29 mouse cellular contexts compared by ENCODE assay signal in the genomic region with DNA sequence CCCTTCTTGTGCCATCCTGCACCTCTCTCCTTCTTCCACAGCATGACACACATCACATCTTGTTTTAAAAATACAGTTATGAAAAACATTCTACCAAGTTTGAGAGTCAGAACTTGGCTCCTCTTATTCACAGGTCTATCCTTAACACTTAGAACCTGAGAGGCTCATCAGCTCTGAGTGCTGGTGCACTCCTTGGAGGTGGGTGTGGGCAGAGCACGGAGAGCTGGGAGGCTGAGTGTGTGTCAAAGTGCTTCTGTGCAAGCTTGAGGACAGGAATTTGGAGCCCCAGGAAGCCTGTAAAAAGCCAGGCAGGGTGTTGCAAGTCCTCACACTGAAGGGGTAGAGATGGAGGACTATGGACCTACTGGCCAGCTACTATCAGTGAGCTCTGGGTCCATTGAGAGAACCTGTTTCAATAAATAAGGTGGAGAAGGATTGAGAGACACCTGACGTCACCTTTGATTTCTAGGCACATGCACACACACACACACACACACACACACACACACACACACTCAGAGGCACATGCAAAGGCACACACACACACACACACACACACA. TPM values are rescaled to one million over a fixed set of nuclear protein-coding genes. Genes with fewer than 3 reads are reported as not detected.
DNase-seq lines count a peak whose midpoint lies in the region; ATAC-seq lines count a peak whose summit lies in the region.
"Had no signal": no experiment of that assay in that cellular context is flagged by ENCODE, and none has a peak within 500 bp of the region (broad histone marks: within the 10 kb centered on the region; RNA-seq: fewer than 3 reads in every experiment).

No protein-coding gene starts in this region.

- peak; percentile 70 for ATAC-seq in frontal cortex, adult (ENCODE audit: low TSS enrichment)
- peak; percentile 22; the same call in 1 of the 2 replicates for ATAC-seq in liver, embryonic 15.5 days (ENCODE audit: insufficient read depth)
- ATAC-seq in liver, embryonic 11.5 days (replicated peaks; ENCODE audit: low FRiP score): no peak
- ATAC-seq: Patski had no signal

- H3K27me3 ChIP-seq in liver, embryonic 15.5 days: no peaks in the 10 kb centered on the region
- no peaks in the 10 kb centered on the region for H3K27me3 ChIP-seq in liver, embryonic 11.5 days (replicated peaks; ENCODE audit: control insufficient read depth, insufficient read depth, low read length)
- H3K27me3 ChIP-seq in embryonic facial prominence, embryonic 10.5 days (replicated peaks; ENCODE audit: low read depth, poor library complexity, severe bottlenecking): no peaks in the 10 kb centered on the region
- H3K27me3 ChIP-seq: embryonic facial prominence, embryonic 13.5 days; forebrain, embryonic 12.5 days; hindbrain, embryonic 13.5 days; limb, embryonic 15.5 days; lung, embryonic 15.5 days; midbrain, embryonic 12.5 days; neural tube, embryonic 13.5 days; Patski had no signal

- peaks cover 28% of the 10 kb centered on the region for H3K4me1 ChIP-seq in liver, embryonic 15.5 days (replicated peaks)
- peaks cover 8% of the 10 kb centered on the region for H3K4me1 ChIP-seq in liver, embryonic 11.5 days (replicated peaks; ENCODE audit: control insufficient read depth, insufficient read depth, low read length)
- H3K4me1 ChIP-seq in embryonic facial prominence, embryonic 10.5 days: peaks cover 7% of the 10 kb centered on the region
- H3K4me1 ChIP-seq: forebrain, embryonic 12.5 days; hindbrain, embryonic 13.5 days; midbrain, embryonic 12.5 days; neural tube, embryonic 13.5 days had no signal

- no peaks in the 10 kb centered on the region for H3K9me3 ChIP-seq in liver, embryonic 15.5 days (replicated peaks)
- H3K9me3 ChIP-seq in liver, embryonic 11.5 days (ENCODE audit: control insufficient read depth, low read length): no peaks in the 10 kb centered on the region
- H3K9me3 ChIP-seq in embryonic facial prominence, embryonic 10.5 days: no peaks in the 10 kb centered on the region
- H3K9me3 ChIP-seq: embryonic facial prominence, embryonic 13.5 days; forebrain, embryonic 12.5 days; G1E; heart, embryonic 12.5 days; hindbrain, embryonic 13.5 days; limb, embryonic 10.5 days; limb, embryonic 15.5 days; lung, embryonic 15.5 days; midbrain, embryonic 12.5 days; neural tube, embryonic 13.5 days had no signal

- H3K36me3 ChIP-seq in liver, embryonic 15.5 days (replicated peaks): no peaks in the 10 kb centered on the region
- H3K36me3 ChIP-seq in liver, embryonic 11.5 days (ENCODE audit: control insufficient read depth, insufficient read depth, low read length): no peaks in the 10 kb centered on the region
- H3K36me3 ChIP-seq in embryonic facial prominence, embryonic 10.5 days (replicated peaks): no peaks in the 10 kb centered on the region
- H3K36me3 ChIP-seq: embryonic facial prominence, embryonic 13.5 days; forebrain, embryonic 12.5 days; G1E; heart, embryonic 12.5 days; hindbrain, embryonic 13.5 days; limb, embryonic 10.5 days; limb, embryonic 15.5 days; lung, embryonic 15.5 days; midbrain, embryonic 12.5 days; neural tube, embryonic 13.5 days had no signal

- H3K9ac ChIP-seq in liver, embryonic 15.5 days: no peak overlapping the region
- H3K9ac ChIP-seq in liver, embryonic 11.5 days (ENCODE audit: low read depth, low read length): no peak overlapping the region
- H3K9ac ChIP-seq: embryonic facial prominence, embryonic 13.5 days; forebrain, embryonic 12.5 days; heart, embryonic 12.5 days; hindbrain, embryonic 13.5 days; limb, embryonic 15.5 days; lung, embryonic 15.5 days; midbrain, embryonic 12.5 days; neural tube, embryonic 13.5 days had no signal

- 63% methylated on average over 2 of the region's 2 CpGs for WGBS in liver, embryonic 15.5 days (ENCODE audit: insufficient replicate concordance)
- WGBS in liver, embryonic 11.5 days: 72% methylated on average over 2 of the region's 2 CpGs
- WGBS in embryonic facial prominence, embryonic 10.5 days: 88% methylated on average over 2 of the region's 2 CpGs

- no peak for DNase-seq in frontal cortex, postnatal 14 days (ENCODE audit: low spot score in 2 of 2)
- DNase-seq in liver, embryonic 11.5 days (ENCODE audit: low spot score): no peak
- peak; percentile 6 for DNase-seq in thymus, postnatal 4 days
- DNase-seq in thymus, postnatal 36 days: no peak
- DNase-seq in embryonic facial prominence, embryonic 10.5 days (ENCODE audit: low spot score): no peak
- DNase-seq: adrenal gland, postnatal 14 days; cerebellum, adult 11-12 months; cerebellum, adult 9-11 months; embryo, embryonic 11 days; gastrocnemius, postnatal 25 days; heart, adult 18-20 months; heart, postnatal 4 days; kidney, adult 8-10 months; kidney, postnatal 10 days; lung, postnatal 36 days had no signal

- H3K27ac ChIP-seq in liver, embryonic 15.5 days (replicated peaks): no peak overlapping the region
- H3K27ac ChIP-seq in liver, embryonic 11.5 days (ENCODE audit: low read depth, low read length): no peak overlapping the region
- no peak overlapping the region for H3K27ac ChIP-seq in embryonic facial prominence, embryonic 10.5 days (replicated peaks)
- H3K27ac ChIP-seq: embryonic facial prominence, embryonic 13.5 days; forebrain, embryonic 12.5 days; hindbrain, embryonic 13.5 days; limb, embryonic 10.5 days; limb, embryonic 15.5 days; lung, embryonic 15.5 days; midbrain, embryonic 12.5 days; neural tube, embryonic 13.5 days had no signal

- H3K4me2 ChIP-seq in liver, embryonic 15.5 days: no peak overlapping the region
- H3K4me2 ChIP-seq in liver, embryonic 11.5 days: no peak overlapping the region
- H3K4me2 ChIP-seq: embryonic facial prominence, embryonic 13.5 days; forebrain, embryonic 12.5 days; heart, embryonic 12.5 days; hindbrain, embryonic 13.5 days; limb, embryonic 15.5 days; lung, embryonic 15.5 days; midbrain, embryonic 12.5 days; neural tube, embryonic 13.5 days had no signal

- H3K4me3 ChIP-seq in liver, embryonic 15.5 days (replicated peaks): no peak overlapping the region
- no peak overlapping the region for H3K4me3 ChIP-seq in liver, embryonic 11.5 days (ENCODE audit: low read depth, low read length)
- H3K4me3 ChIP-seq in embryonic facial prominence, embryonic 10.5 days: no peak overlapping the region
- H3K4me3 ChIP-seq: embryonic facial prominence, embryonic 13.5 days; forebrain, embryonic 12.5 days; heart, embryonic 12.5 days; hindbrain, embryonic 13.5 days; limb, embryonic 10.5 days; limb, embryonic 15.5 days; lung, embryonic 15.5 days; midbrain, embryonic 12.5 days; neural tube, embryonic 13.5 days had no signal

RNA-seq across cellular contexts. Expression of a gene that starts 20.1 kb away (rescaled TPM):
- polyA plus RNA-seq in liver, embryonic 15.5 days (2015; fragmentation: Nextera tagmentation; extraction: Ambion mirVana): 0.30 and 0.31 TPM in 2 replicates
- 0.12 and 0.19 TPM in 2 replicates for polyA plus RNA-seq in liver, embryonic 11.5 days (2014; fragmentation: Nextera tagmentation; extraction: Ambion mirVana)
- 0.14 and 0.19 TPM in 2 replicates for polyA plus RNA-seq in embryonic facial prominence, embryonic 10.5 days (2016; fragmentation: Nextera tagmentation; extraction: Ambion mirVana)
- polyA plus RNA-seq: heart, embryonic 12.5 days; heart, postnatal 0 days had no signal

RNA-seq across cellular contexts. Expression of a gene that starts 20.2 kb away (rescaled TPM):
- polyA plus RNA-seq in liver, embryonic 15.5 days (2015; fragmentation: Nextera tagmentation; extraction: Ambion mirVana): 21.6 and 27.2 TPM in 2 replicates
- 5.4 and 6.0 TPM in 2 replicates for polyA plus RNA-seq in liver, embryonic 11.5 days (2014; fragmentation: Nextera tagmentation; extraction: Ambion mirVana)
- 0.24 TPM in 1 of 2 replicates, not detected in the other for polyA plus RNA-seq in embryonic facial prominence, embryonic 10.5 days (2016; fragmentation: Nextera tagmentation; extraction: Ambion mirVana)
- polyA plus RNA-seq: embryonic facial prominence, embryonic 13.5 days; forebrain, embryonic 12.5 days; hindbrain, embryonic 13.5 days; limb, embryonic 10.5 days; midbrain, embryonic 12.5 days had no signal

RNA-seq across cellular contexts. Expression of a gene that starts 55.2 kb away (rescaled TPM):
- 2.2 and 3.1 TPM in 2 replicates for polyA plus RNA-seq in liver, embryonic 15.5 days (2015; fragmentation: Nextera tagmentation; extraction: Ambion mirVana)
- polyA plus RNA-seq in liver, embryonic 11.5 days (2014; fragmentation: Nextera tagmentation; extraction: Ambion mirVana): 1.8 and 2.2 TPM in 2 replicates
- polyA plus RNA-seq in embryonic facial prominence, embryonic 10.5 days (2016; fragmentation: Nextera tagmentation; extraction: Ambion mirVana): 9.4 and 9.6 TPM in 2 replicates

RNA-seq across cellular contexts. Expression of a gene that starts 55.9 kb away (rescaled TPM):
- 22.3 and 23.6 TPM in 2 replicates for polyA plus RNA-seq in liver, embryonic 15.5 days (2015; fragmentation: Nextera tagmentation; extraction: Ambion mirVana)
- polyA plus RNA-seq in liver, embryonic 11.5 days (2014; fragmentation: Nextera tagmentation; extraction: Ambion mirVana): 50.2 and 53.0 TPM in 2 replicates
- polyA plus RNA-seq in embryonic facial prominence, embryonic 10.5 days (2016; fragmentation: Nextera tagmentation; extraction: Ambion mirVana): 38.1 and 42.2 TPM in 2 replicates
